Mouse (Mus musculus) E14TG2a.4 (cell line): ENCODE data around the gene Mast3.

Source experiments
- CTCF ChIP-seq: conservative IDR thresholded peaks from 2 replicates; pipeline ENCODE4 v1.5.1; 2014; ENCODE audit warnings: low read length
- NANOG ChIP-seq: IDR thresholded peaks from 2 replicates; pipeline ENCODE4 v1.6.1; 2014; ENCODE audit warnings: borderline replicate concordance, low read length, mixed read lengths
- POU5F1 ChIP-seq: IDR thresholded peaks from 2 replicates; pipeline ENCODE4 v1.6.1; 2014; ENCODE audit warnings: low read length, borderline replicate concordance

- no peak for TF ChIP-seq CTCF
- TF ChIP-seq POU5F1, result no peak
- no peak for TF ChIP-seq NANOG
Observed at GRCm38 (mm10) chr8:70792700-70793099, 12.2 kb downstream of the Mast3 start.
